ENCODE assay signal across 13 mouse cellular contexts in the genomic region with DNA sequence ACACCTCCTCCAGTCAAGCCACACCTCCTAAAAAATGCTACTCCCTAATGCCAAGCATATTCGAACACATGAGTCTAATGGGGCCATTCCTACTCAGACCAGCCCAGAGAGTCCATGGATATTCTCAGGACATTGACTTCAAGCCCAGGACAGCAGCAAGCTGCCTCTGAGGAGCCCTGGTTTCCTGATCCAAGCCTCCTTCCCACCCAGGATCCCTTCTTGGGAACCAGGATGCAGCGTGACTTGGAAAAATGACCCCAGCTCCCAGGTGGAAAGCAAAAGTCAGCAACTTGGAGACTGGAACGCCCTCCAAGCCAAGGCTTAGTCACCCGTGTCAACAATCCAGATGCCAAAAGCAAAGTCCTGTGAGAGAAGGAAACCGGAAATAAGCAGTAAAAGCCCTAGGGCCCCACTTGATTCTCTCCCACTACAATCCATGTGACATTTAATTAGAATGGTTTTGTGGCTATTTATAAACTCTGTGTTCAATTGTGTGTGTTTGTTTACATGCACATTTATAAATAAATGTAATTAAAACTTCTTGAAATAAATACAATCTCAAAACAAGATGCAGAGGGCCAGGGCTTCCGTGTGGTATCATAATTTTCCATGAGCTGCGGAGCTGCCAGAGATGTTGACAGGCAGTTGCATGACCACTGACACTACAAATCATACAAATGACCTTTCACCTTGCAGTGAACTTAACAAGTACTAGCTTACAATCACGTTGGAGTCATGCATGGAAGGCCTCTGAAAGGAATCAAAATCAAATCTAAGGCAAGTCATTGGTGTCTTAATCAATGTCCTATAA.
DNase-seq lines count a peak whose midpoint lies in the region; ATAC-seq and TF ChIP-seq lines count a peak whose summit lies in the region.
"Had no signal": no experiment of that assay in that cellular context is flagged by ENCODE, and none has a peak within 500 bp of the region (broad histone marks: within the 10 kb centered on the region; RNA-seq: fewer than 3 reads in every experiment).

No protein-coding gene starts in this region.

- H3K4me1 ChIP-seq in lung, adult 2 months (ENCODE audit: control insufficient read depth, insufficient read depth, low read length), result no peaks in the 10 kb centered on the region; the same call in 1 of the 2 replicates
- peaks cover 6% of the 10 kb centered on the region; the same call in 1 of the 2 replicates for H3K4me1 ChIP-seq in midbrain, embryonic 14.5 days (ENCODE audit: control insufficient read depth, insufficient read depth, low read length)
- no peaks in the 10 kb centered on the region for H3K4me1 ChIP-seq in hindbrain, embryonic 12.5 days

- H3K27ac ChIP-seq in midbrain, embryonic 14.5 days (replicated peaks; ENCODE audit: low read depth, low read length), result no peak overlapping the region
- no peak overlapping the region for H3K27ac ChIP-seq in hindbrain, embryonic 12.5 days
- H3K27ac ChIP-seq: forebrain, embryonic 10.5 days had no signal

- ATAC-seq in Patski, result peak; percentile 17
- ATAC-seq in midbrain, embryonic 14.5 days (ENCODE audit: low FRiP score, low TSS enrichment), result no peak
- no peak for ATAC-seq in hindbrain, embryonic 12.5 days (ENCODE audit: low FRiP score)

- no peak for TF ChIP-seq CTCF in Patski (IDR thresholded peaks at IDR 0.05)
- TF ChIP-seq CTCF in lung, adult 2 months (IDR thresholded peaks at IDR 0.05; ENCODE audit: insufficient read depth, low read length), result no peak

- POLR2A ChIA-PET in Patski (lab: Charles Lee), result no interaction called here

- in situ Hi-C loops in Patski (cut with MboI; ENCODE audit: low pct_unique_long_range_greater_than_20kb), result no loop called here

- CTCF ChIA-PET in Patski (lab: Charles Lee), result no interaction called here

- H3K27me3 ChIP-seq in Patski, result no peaks in the 10 kb centered on the region
- no peaks in the 10 kb centered on the region for H3K27me3 ChIP-seq in midbrain, embryonic 14.5 days (ENCODE audit: control insufficient read depth, insufficient read depth, low read length)
- H3K27me3 ChIP-seq in hindbrain, embryonic 12.5 days, result no peaks in the 10 kb centered on the region

- intact Hi-C loops in left cerebral cortex, postnatal 4 days (cut with DNase I), result no loop called here

- no peaks in the 10 kb centered on the region for H3K9me3 ChIP-seq in midbrain, embryonic 14.5 days (ENCODE audit: control insufficient read depth, low read length)
- no peaks in the 10 kb centered on the region for H3K9me3 ChIP-seq in hindbrain, embryonic 12.5 days (replicated peaks)
- H3K9me3 ChIP-seq: forebrain, embryonic 10.5 days had no signal

- H3K36me3 ChIP-seq in midbrain, embryonic 14.5 days (ENCODE audit: control insufficient read depth, insufficient read depth, low read length), result no peaks in the 10 kb centered on the region
- no peaks in the 10 kb centered on the region for H3K36me3 ChIP-seq in hindbrain, embryonic 12.5 days
- H3K36me3 ChIP-seq: forebrain, embryonic 10.5 days; G1E had no signal

- no peak overlapping the region for H3K9ac ChIP-seq in midbrain, embryonic 14.5 days (replicated peaks; ENCODE audit: low read length)
- H3K9ac ChIP-seq in hindbrain, embryonic 12.5 days, result no peak overlapping the region

- no peak for TF ChIP-seq POLR2A in lung, adult 2 months (IDR thresholded peaks at IDR 0.05; ENCODE audit: borderline replicate concordance, extremely low read depth, low read depth, low read length)

- 43% methylated on average over 8 of the region's 8 CpGs for WGBS in lung, adult 2 months
- 77% methylated on average over 8 of the region's 8 CpGs for WGBS in midbrain, embryonic 14.5 days
- whole genome bisulfite sequencing in hindbrain, embryonic 12.5 days, result 75% methylated on average over 8 of the region's 8 CpGs

- DNase-seq in Patski (ENCODE audit: low read depth, low spot score), result no peak
- DNase-seq in gastrocnemius, postnatal 10 days, result peak; percentile 13
- DNase-seq in kidney, adult 18-20 months, result peak; percentile 58
- peak; percentile 8 for DNase-seq in lung, adult 2 months
- no peak for DNase-seq in midbrain, embryonic 14.5 days
- no peak for DNase-seq in left cerebral cortex, postnatal 4 days
- no peak for DNase-seq in thymus, postnatal 4 days
- DNase-seq: cerebellum, postnatal 25 days; right cerebral cortex, postnatal 25 days; thymus, postnatal 36 days had no signal

- H3K4me2 ChIP-seq in midbrain, embryonic 14.5 days (ENCODE audit: low read length), result no peak overlapping the region
- H3K4me2 ChIP-seq in hindbrain, embryonic 12.5 days (replicated peaks), result no peak overlapping the region

- H3K4me3 ChIP-seq in lung, adult 2 months (replicated peaks; ENCODE audit: extremely low read depth, low read depth, low read length), result no peak overlapping the region
- H3K4me3 ChIP-seq in midbrain, embryonic 14.5 days (replicated peaks; ENCODE audit: low read depth, low read length), result no peak overlapping the region
- no peak overlapping the region for H3K4me3 ChIP-seq in hindbrain, embryonic 12.5 days
- H3K4me3 ChIP-seq: forebrain, embryonic 10.5 days had no signal

Comparison
In these comparisons a context has a peak if more than half of its experiments do, and no peak if none do; other contexts are left out.
1. DNase-seq: peak in gastrocnemius, postnatal 10 days (single experiment), kidney, adult 18-20 months (single experiment) and lung, adult 2 months (single experiment); none in Patski (single experiment), midbrain, embryonic 14.5 days (single experiment), left cerebral cortex, postnatal 4 days (single experiment) and thymus, postnatal 4 days (single experiment).